Mouse (Mus musculus): ENCODE measurements at regions not wholly inside any gene's neighbourhood (a gene's known extent, or its start where the extent isn't known, plus 50 kb on each side); places are given as distances from the start of the nearest gene placed in this dataset.

DNA sequence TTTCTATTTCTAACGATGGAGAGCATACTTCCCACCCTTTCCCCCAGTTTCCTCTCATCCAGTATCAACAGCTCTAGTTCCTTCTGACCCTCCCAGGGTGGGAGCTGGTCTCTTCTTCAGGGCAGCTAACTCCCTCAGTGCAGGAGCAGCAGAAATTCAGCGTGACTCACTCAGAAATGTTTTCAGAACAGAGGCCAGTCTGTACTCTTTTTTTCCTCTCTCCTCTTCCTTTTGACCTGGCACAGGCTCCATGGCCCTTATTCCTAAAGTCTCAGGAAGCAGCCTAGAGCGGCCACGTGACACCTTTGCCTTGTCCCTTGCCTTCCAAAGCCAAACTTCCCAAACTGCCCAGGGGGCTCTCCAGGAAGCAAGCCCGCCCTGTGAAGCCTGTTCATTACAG, 55.4 kb downstream of the Pja1 start:
- no peak for DNase-seq

DNA sequence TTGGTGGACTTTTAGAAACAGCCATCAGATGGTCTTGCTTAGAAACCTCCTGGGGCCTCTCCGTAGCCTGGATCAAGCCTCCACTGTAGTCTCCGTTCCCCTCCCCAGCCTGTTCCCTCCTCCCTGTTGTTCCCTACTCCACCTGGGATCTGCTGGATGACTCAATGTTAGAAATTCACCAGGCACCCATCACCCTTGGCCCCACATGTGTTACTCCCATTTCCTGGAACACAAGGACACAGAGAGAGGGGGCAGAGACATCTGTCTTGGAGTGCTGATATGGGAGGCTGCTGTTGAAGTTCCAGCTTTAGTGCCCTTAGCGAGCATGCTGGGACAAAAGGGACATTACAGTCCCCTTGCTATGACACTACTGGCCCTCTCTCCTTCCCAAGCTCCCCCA, 60.1 kb downstream of the Pja1 start:
- DNase-seq: no peak

DNA sequence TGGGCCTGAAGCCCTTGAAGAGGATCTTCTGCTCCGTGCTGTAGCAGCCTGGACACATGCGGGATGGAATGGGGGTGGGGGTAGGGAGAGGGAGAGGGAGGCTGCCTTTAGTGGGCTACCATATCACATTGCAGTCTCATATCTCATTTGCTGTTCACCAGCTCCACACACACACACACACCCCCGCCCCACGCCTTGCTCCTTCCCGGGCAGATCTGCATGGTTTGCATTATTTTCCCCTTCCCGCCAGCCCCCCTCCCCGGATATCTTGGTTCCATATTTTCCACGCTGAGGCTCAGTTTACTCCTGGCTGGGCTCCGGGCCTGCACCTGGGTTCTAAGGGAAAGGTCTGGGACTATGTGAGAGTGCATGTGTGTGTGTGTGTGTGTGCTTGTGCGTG, 61.2 kb downstream of the Pja1 start:
- no peak for DNase-seq

DNA sequence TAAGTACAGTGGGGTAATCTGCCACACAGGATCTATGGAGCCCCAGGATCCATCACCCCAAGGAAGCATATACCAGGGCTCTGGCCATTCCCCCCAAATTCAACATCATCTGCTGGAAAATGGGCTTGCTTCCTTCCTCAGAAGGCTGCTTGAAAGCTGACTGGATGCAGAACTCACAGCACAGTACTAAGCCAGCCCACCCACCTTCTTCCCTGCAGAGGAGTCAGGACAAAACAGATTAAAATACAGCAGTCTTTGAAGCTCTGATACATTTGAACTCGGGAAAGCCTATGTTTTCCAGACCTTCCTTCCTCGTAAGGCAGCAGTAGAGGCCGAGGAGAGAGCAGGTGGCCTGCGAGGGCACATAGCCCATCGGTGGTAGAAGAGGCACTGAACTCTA, 61.7 kb downstream of the Pja1 start:
- no peak for DNase-seq

DNA sequence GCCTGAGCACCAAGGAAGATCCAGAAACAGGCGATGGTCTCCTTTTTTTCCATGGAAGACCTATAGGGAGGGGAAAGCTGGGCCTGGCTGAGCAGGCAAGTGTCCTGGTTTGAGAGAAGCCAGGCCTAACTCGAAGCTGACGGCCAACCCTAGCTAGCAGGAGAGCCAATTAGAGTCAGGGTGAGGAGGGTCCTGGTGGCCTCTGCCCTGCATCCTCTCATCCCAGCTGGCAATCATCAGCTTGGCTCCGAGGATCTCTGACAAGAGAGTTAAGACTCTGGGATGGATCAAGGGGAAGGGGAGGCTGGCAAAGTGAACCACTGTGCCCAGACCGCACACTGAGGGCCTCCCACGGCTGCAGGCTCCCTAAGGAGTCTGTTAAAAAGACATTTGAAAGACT, 62.3 kb downstream of the Pja1 start:
- DNase-seq: no peak

DNA sequence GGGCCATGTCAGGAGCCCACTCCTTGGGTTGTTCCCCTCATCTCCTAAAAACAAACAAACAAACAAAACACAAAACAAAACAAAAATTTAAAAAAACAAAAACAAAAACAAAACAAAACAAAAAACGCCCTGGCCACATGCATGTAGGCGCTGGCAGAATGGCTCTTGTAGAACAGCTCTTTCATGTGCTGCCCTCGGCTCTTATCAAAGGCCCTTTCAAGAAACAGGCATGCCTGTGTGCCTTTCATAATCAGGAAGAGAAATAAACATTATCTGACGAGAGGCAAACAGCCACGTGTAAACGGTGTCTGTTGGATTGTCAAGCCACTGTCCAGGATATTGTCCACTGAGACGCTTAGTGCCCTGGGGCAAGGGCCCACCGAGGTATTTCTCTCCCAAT, 65.2 kb downstream of the Pja1 start:
- DNase-seq: no peak

DNA sequence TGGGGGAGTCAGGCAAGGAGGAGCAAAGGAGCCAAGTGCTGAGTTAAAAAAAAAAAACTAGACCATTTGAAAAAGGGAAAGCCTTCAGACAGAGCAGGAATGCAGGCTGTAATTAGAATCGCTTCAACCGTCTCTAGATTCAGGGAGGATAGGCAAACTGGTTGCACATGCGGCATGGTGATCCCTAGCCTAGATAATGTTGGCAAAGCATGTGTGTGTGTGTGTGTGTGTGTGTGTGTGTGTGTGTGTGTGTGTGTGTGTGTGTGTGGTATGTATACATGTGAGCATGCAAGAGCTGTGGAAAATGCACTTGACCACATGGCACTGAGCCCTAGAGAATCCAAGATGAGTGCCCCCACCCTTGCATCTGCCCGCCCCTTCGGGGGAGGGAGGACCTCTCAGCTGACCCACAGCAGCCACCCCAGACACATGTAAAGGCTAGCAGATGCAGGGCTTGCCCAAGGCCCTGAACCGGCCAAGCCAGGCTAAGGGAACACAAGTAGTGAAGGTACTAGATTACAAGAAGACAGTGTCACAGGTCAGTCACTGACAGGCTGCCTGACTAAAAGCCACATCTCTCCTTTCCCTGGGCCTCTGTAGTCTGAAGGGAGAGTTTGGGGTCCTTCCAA, 67.4 kb downstream of the Pja1 start:
- DNase-seq: no peak

DNA sequence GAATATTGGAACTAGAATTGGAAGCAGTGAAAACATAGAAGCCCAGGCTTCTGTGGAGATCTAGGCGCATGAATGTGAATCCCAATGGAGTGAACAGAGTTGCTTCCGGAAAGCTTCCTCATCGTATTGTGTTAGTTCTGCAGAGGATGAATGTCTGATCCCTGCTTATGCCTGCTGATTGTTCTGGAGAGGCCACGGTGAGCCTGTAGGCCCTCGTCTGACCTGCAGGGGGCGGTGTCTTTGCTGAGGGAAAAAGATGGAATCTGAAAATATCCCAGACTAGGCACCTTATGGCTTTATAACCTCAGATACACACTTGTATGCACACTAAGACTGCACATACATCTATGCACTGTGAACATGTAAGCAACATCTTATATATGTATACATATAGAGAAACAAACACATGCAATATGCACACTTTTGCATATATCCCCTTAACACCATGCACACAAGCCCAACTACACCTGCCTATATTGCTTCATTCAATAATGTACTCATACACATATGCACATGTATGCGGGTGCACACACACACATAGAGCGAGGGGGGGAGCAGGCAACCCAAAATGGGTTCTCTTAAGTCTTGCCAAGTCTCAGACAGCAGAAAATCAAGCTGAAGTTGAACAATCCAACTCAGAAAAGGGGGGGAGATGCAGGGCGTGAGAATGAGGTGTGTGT, 68.1 kb downstream of the Pja1 start:
- no peak for DNase-seq

DNA sequence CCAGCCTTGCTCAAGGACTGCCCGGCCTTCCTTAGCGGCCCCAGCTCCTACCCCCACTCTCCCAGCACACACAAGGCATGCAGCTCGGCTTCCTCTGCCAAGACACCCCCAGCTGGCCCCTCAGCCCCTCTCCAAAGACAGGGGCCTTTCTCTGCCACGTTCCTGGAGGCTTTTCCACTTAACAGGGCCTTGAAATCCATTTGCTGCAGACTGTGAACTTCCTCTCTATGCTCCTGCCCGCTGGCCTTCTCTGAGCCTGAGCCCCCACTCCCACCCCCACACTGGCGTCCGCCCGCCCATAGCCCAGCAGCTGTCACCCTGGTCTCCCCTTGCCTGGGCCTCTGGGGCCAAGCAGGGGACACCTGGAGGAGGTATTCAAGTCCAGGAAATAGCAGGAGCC, 73.7 kb downstream of the Pja1 start:
- DNase-seq: no peak

DNA sequence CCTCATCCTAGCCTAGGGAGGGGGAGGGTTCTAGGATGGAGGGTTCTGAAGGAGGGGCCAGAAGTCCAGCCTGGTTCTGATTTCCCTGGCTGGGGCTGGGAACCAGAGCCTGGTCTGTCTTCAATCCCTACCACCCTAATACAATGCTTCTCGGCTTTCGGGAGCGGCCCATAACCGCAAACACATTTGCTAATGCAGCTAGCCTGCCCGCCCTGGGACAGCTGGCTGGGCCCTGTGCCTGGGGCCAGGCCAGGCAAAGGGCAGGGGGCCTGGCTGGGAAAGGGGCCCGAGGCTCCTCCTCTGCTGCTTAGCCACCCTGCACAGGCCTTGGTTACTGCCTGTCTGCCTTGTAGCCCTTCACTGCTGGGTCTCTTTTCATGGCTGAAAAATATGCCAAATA, 74.9 kb downstream of the Pja1 start:
- no peak for DNase-seq

DNA sequence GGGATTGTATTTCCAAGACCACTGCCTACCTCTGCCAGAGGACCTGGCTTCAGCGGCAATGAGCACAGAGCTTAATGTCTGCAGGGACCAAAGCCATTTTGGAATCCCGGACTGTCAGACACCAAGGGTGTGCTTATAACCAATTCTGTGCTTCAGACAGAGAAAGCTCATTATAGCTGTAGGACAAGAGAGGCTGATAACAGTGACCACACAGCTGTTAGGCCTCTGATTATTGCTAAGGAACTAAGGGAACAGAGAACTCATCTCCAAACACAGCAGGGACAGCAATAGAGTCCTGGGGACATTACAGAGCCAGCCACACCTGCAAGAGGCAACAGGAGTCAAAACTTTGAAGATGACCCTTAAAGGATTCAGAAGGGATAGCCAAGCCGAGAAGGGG, 76.0 kb downstream of the Pja1 start:
- no peak for DNase-seq

DNA sequence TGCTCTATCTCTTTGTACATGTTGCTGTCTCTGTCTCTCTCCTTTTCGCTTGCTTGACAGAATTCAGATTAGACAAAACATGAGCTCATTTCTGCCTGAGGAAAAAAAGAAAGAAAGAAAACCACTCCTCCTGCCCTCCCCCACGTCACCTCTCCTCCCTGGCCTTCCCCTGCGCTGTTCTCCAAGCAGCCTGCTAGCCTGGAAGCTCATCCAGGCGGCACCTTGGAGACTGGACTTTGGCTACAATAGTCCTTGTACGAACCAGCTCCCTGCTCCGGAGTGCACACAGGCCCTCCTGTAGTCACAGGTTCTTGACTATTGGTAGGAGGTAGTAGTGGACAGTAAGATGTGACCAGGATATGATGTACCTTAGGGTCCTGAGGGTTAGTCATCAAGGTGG, 79.4 kb downstream of the Pja1 start:
- no peak for DNase-seq

DNA sequence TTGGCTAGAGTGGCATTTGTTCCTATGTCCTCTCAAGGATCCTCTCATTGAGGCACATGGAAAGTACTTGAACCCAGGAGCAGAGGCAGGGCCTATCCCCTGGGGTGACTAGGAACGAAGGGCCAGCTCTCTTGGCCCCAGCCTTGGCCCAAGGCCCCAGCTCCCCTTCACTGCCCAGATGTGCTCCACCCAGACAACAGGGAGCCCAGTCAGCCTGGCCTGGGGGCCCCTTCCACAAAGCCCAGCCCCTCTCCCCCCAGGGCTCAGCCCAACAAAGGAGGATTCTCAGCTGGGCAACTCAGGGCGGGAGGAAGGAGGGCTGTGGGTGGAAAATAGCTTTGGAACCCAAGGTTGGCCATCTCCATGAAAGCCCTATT, 80.6 kb downstream of the Pja1 start:
- DNase-seq: no peak

DNA sequence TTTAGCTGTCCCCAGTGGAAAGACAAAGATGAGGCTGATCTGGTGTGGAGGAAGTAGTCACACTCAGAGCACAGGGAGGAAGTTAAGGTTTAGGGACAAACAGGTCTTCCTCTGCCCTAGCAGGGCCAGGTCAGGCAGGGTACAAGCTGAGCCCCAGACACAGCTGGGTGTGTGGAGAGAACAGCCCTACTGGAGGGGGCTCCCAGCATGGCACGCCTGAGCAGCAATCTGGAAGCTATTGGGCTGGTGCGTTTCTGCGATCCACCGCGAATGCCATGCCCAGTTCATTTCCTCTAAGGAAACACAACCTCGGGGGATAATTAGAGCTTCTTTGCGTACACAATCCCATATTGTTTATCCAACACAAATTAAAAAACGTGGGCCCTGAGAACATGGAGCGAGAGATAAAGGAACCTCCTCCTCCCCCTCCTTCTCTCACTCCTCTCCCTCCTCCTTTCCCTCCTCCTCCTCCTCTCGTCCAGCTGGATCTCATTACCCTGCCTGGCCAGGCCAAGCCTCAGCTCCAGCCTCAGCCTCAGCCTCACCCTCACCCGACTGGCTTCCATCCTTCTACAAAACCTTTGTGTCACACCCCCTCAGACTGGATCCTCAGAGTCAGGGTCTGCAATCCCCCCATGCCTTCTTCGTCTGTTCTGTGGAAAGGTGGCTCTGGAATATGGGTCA, 81.2 kb downstream of the Pja1 start:
- no peak for DNase-seq

DNA sequence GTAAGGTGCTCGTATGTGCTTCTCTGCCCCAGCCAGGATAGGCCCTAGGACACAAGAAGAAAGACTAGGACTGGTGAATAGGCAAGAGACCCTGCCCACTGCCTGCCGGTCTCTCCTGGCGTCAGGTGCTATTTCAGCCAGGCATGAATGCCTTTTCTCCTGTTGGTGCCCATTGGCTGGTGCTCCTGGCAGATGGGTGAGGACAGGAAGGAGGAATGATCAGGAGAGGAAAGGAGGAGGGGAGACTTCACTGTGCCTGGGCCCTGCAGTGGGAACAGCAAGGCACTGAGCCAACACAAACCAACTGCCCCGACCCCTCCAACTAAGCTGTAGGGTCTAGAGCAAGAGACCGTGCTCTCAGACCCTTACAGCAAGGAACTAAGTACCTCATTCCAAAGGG, 100.4 kb downstream of the Pja1 start:
- DNase-seq: no peak

DNA sequence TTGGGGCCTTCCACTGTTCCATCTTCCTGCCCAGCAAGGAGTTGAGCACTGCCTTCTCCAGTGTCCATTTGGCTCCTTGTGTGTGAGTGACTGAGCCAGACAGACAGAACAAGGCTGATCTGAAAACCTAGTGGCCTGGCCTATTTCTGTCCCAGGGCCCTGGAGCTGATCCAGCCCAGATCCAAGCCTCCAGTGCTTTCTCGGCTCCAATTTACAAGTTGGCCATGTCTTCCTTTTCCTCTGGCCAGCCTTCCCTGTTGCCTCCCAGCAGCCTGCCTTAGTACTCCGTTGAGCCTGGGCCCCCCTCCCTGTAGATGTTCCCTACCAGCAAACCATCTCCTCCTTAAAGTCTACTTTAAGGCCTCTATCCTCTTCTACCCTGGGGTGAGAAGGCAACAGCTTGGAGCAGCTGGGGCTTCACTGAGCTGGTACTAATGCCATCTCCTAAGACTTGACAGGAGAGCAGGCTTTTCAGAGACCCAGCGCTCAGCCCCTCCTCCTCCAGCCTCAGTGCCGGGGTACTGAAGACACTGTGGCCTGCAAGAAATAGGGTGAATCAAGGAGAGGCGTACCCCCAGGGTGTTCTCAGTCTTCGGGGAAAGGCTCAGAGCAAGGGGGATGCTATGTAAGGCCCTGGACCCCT, 101.7 kb downstream of the Pja1 start:
- DNase-seq: no peak

DNA sequence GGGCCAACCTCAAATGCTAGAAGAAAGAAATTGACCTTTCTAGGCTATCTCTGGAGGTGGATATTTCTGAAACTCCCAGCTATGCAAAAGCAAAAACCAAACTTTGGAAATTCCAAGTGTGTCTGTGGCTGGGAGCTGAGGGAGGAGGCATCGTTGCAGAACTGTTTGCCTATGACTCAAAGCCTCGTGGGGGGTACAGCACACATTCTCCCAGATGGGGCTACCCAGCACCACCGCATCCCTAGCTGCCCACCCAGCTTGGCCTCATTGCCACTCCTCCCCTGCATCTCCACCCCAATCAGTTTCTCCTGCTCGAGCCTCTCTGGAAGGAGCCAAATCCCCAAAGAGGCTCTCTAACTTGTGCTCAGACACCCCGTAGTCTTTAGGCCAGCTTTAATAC, 107.0 kb downstream of the Pja1 start:
- peak; percentile 22 for DNase-seq

DNA sequence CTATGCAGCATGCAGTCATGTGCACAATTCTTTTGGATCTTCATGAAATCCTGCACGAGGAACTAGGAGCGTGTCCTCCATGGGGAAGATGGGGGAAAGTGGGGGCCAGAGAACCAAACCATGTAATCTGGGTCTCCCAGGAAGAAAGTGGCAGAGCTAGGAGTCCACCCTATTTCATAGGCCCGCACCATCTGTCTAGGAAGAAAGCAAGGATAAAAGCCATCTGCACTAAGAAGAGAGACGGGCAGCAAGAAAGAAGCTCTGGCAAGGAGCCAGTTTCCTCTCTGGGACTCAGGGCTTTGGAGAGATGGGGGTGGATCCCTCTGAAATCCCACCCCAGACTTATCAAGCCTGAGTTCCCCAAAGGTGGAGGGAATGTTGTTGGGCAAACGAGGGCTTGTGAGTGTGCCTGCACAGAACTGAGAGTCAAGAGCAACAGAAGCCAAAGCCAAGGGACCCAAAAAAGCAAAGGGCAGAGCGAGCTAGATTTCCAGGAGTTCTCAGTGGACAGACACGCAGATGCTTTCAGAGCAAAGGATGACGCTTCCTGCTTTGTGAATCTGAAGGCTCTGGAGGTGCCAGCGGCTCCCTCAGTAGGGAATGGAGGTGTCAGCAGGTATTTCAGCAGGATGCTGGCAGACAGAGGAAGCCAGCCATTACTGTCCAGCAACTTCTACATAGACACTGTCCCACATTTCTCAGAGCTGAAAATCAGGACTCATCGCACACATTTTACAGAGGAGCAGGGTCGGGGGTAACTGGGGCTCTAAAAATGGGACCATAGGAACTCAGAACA, 110.8 kb downstream of the Pja1 start:
- DNase-seq: no peak

DNA sequence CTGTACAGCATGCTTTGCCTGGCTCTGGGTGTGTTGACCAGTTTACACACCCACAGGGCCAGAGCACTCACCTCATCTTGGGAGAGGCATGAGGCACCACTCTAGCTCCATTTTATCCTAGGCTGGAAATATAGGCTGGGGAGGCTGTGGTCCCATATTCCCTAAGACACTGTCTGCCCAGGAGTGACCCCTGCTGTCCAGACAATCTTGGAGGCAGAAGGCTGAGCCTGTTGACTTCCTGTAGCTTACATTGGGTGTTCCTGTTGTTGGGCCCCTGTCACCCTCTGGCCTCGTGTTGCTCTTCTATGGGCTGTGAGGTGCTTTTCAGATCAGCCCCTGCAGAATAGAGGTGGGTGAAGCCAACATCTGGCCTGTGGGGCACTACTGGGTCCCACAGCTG, 112.3 kb downstream of the Pja1 start:
- DNase-seq: no peak

DNA sequence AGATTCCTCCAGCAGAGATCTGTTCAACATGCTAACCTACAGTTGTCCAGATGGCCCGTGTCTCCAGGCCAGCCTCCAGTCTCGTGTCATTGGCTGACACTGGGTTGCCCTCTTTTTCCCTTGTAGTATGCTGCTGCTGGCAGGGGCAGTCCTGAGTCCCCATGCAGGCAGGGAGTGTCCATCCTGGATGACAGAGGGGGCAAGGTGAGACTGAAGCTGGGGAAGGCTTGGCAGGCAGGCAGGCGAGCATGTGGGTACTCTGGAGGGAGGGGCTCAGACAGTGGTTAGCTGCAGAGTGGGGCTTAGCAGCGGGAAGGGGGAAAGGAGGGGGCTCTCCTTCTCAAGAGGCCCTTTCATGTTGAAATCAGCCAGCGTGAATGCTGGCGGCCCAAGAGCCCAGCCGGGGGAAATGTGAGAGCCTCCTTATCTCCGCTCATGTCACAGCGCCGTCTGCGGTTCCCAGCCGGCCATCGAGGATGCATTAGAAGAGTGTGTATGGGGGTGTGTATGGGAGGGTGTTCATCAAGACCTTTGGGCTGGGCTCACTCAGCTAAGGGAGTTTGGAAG, 112.9 kb downstream of the Pja1 start:
- DNase-seq: no peak

DNA sequence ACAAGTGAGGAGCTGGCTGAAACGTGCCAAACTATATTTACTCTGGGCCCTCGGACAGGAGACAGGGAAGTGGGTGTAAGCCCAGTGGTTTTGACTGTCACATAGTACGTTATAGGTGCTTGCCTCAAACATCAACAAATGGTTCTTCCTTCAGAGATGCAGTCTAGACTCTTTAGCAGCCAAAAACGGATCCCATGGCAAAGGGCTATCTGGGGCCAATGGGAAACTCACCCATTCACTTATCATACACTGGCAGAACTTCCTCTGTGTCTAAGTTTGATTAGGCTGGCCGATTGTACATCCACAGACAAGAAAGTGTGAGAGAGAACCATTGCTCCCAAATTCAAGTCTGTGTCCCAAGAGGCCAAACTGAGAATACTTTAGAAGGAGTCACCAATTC, 115.9 kb downstream of the Pja1 start:
- no peak for DNase-seq

DNA sequence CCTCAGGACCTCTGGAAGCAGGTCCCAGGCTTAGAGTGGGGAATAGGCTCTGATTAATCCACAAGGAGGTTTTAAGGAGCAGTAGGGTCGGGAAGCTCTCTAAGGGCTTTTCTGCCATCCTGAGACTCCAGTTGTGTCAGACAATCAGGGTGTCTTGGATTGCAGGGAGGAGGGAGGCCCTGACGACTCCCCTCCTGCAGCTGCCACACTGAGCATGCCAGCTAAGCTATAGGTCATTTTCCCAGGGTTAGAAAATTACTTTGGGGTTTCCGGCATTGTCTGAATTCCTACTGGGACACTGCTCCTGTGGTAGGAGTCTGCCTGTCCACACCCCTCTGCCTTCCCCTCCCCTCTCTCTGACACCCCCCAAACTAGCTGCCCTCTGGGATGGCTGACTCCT, 120.8 kb downstream of the Pja1 start:
- no peak for DNase-seq

DNA sequence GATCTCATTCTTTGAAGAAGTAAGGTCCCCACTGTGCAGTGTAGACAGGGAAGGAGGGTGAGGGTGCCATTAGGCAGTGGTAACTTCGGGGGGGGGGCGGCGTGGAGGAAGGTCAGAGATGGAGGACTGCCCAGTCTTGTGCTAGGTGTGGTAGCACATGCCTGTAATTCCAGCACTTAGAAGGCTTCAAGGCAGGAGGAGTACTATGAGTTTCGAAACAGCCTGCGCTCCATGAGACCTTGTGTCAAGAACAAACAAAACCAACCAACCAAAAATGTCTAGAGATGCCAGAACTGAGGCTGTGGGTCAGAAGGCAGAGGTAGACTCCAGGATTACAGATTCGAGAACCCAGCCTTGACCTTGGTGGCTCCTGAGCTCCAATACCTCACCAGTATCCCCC, 130.8 kb downstream of the Pja1 start:
- no peak for DNase-seq
